ENCODE assay signal across 13 mouse cellular contexts in the genomic region with DNA sequence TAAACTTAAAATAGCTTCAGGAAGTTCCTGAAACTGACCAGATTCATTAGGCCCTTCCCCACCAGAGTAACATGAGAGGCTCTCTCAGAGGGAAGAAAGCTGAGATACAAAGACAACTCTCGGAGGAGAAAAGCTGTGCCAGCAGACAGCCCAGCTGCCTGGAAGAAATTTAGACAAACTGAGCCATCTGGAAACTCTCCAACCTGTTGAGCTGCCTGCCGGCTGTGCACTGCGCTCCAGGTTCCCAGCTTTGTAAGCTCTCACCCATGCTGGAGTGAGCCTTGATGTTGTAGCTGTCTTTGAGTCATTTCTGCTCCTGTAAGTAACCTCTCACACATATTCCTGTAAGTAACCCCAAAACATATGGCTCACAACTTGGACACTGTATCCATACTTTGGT. TPM values are rescaled to one million over a fixed set of nuclear protein-coding genes. Genes with fewer than 3 reads are reported as not detected.
DNase-seq lines count a peak whose midpoint lies in the region; ATAC-seq lines count a peak whose summit lies in the region.
"Had no signal": no experiment of that assay in that cellular context is flagged by ENCODE, and none has a peak within 500 bp of the region (broad histone marks: within the 10 kb centered on the region; RNA-seq: fewer than 3 reads in every experiment).

No protein-coding gene starts in this region.

- peaks cover 32% of the 10 kb centered on the region for H3K4me1 ChIP-seq in intestine, embryonic 16.5 days (ENCODE audit: control insufficient read depth, insufficient read depth, low read length)
- H3K4me1 ChIP-seq in intestine, embryonic 15.5 days (replicated peaks) = peaks cover 42% of the 10 kb centered on the region

- no peak overlapping the region for H3K9ac ChIP-seq in intestine, embryonic 16.5 days (ENCODE audit: low read depth, low read length)
- no peak overlapping the region for H3K9ac ChIP-seq in intestine, embryonic 15.5 days
- H3K9ac ChIP-seq: hindbrain, embryonic 13.5 days had no signal

- H3K27me3 ChIP-seq in intestine, embryonic 16.5 days (replicated peaks; ENCODE audit: control insufficient read depth, insufficient read depth, low read length) = no peaks in the 10 kb centered on the region
- H3K27me3 ChIP-seq in intestine, embryonic 15.5 days (replicated peaks) = no peaks in the 10 kb centered on the region
- H3K27me3 ChIP-seq: hindbrain, embryonic 13.5 days had no signal

- H3K4me2 ChIP-seq in intestine, embryonic 16.5 days (ENCODE audit: low read depth, low read length) = no peak overlapping the region
- H3K4me2 ChIP-seq in intestine, embryonic 15.5 days (replicated peaks) = no peak overlapping the region
- H3K4me2 ChIP-seq: hindbrain, embryonic 13.5 days had no signal

- H3K4me3 ChIP-seq in intestine, embryonic 16.5 days (ENCODE audit: low read length) = no peak overlapping the region
- no peak overlapping the region for H3K4me3 ChIP-seq in intestine, embryonic 15.5 days (replicated peaks)
- H3K4me3 ChIP-seq: erythroblast, embryonic 14.5 days; hindbrain, embryonic 13.5 days had no signal

- H3K27ac ChIP-seq in intestine, embryonic 16.5 days (ENCODE audit: low read length) = 0 out of 2 replicates have a peak overlapping the region, but pooled peaks have one; percentile 39
- H3K27ac ChIP-seq in intestine, embryonic 15.5 days = no peak overlapping the region
- H3K27ac ChIP-seq: hindbrain, embryonic 13.5 days had no signal

- DNase-seq in 416B (ENCODE audit: low read depth) = peak; percentile 45
- peak; percentile 80 for DNase-seq in brain, adult 2 months (ENCODE audit: low read depth, low spot score)
- DNase-seq in layer of hippocampus, postnatal 10 days (ENCODE audit: low spot score in 2 of 2) = peak; percentile 40 to 47
- no peak for DNase-seq in retina, postnatal 1 day
- no peak for DNase-seq in kidney, adult 8-10 months
- DNase-seq in embryo, embryonic 9.5 days (ENCODE audit: extremely low spot score) = no peak
- DNase-seq: adrenal gland, adult 2 months; cerebellum, adult 8-10 months had no signal

- H3K36me3 ChIP-seq in intestine, embryonic 16.5 days (ENCODE audit: control insufficient read depth, insufficient read depth, low read length) = no peaks in the 10 kb centered on the region
- no peaks in the 10 kb centered on the region for H3K36me3 ChIP-seq in intestine, embryonic 15.5 days
- H3K36me3 ChIP-seq: hindbrain, embryonic 13.5 days had no signal

- 59% methylated on average over 3 of the region's 3 CpGs for WGBS in intestine, embryonic 16.5 days
- WGBS in intestine, embryonic 15.5 days = 55% methylated on average over 3 of the region's 3 CpGs

- ATAC-seq in intestine, embryonic 16.5 days = no peak
- ATAC-seq in intestine, embryonic 15.5 days = no peak

- H3K9me3 ChIP-seq in intestine, embryonic 16.5 days (ENCODE audit: control insufficient read depth, low read length) = no peaks in the 10 kb centered on the region
- no peaks in the 10 kb centered on the region for H3K9me3 ChIP-seq in intestine, embryonic 15.5 days
- H3K9me3 ChIP-seq: hindbrain, embryonic 13.5 days had no signal

RNA-seq across cellular contexts. Expression of a gene that starts 20.0 kb away (rescaled TPM):
- 0.34 and 0.81 TPM in 2 replicates for polyA plus RNA-seq in intestine, embryonic 16.5 days (2015; fragmentation: Nextera tagmentation; extraction: Ambion mirVana)
- 0.26 and 0.32 TPM in 2 replicates for polyA plus RNA-seq in intestine, embryonic 15.5 days (2015; fragmentation: Nextera tagmentation; extraction: Ambion mirVana)
- not detected for total RNA-seq in layer of hippocampus, postnatal 10 days (2021)
- polyA plus RNA-seq: erythroblast, embryonic 14.5 days; hindbrain, embryonic 13.5 days; macrophage had no signal

RNA-seq across cellular contexts. Expression of a gene that starts 23.2 kb away (rescaled TPM):
- polyA plus RNA-seq in intestine, embryonic 16.5 days (2015; fragmentation: Nextera tagmentation; extraction: Ambion mirVana) = 52.9 and 58.7 TPM in 2 replicates
- 43.5 and 45.9 TPM in 2 replicates for polyA plus RNA-seq in intestine, embryonic 15.5 days (2015; fragmentation: Nextera tagmentation; extraction: Ambion mirVana)
- 1 to 10 TPM; 5.1 to 5.7 TPM for total RNA-seq in layer of hippocampus, postnatal 10 days (2021)

Comparison
In these comparisons a context has a peak if more than half of its experiments do, and no peak if none do; other contexts are left out.
1. DNase-seq: peak in 416B (single experiment), brain, adult 2 months (single experiment) and layer of hippocampus, postnatal 10 days (2 of 2); none in retina, postnatal 1 day (single experiment), kidney, adult 8-10 months (0 of 2) and embryo, embryonic 9.5 days (single experiment).